Mouse (Mus musculus): ENCODE measurements at regions not wholly inside any gene's neighbourhood (a gene's known extent, or its start where the extent isn't known, plus 50 kb on each side); places are given as distances from the start of the nearest gene placed in this dataset.

DNA sequence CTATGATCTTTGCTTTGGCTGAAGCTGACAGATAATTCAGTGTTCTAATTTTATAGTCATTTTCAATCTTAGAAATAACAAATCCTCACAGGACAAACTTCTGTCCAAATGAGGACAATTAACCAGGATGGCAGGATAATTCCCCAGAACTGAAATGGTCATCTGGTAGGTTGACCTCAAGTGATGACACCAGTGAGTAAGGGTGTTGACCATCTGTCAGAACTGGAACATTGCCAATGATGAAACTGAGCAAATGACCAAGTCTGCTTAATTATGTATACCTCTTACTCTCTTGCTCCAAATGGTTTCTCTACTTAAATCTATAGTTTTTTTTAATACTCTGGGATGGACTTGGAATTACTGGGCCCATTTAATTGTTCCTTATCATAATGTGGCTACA is 1336.9 kb upstream of the Tenm3 start:
- no peak for DNase-seq (ENCODE audit: extremely low spot score in 1 of 2, low spot score in 1 of 2)

DNA sequence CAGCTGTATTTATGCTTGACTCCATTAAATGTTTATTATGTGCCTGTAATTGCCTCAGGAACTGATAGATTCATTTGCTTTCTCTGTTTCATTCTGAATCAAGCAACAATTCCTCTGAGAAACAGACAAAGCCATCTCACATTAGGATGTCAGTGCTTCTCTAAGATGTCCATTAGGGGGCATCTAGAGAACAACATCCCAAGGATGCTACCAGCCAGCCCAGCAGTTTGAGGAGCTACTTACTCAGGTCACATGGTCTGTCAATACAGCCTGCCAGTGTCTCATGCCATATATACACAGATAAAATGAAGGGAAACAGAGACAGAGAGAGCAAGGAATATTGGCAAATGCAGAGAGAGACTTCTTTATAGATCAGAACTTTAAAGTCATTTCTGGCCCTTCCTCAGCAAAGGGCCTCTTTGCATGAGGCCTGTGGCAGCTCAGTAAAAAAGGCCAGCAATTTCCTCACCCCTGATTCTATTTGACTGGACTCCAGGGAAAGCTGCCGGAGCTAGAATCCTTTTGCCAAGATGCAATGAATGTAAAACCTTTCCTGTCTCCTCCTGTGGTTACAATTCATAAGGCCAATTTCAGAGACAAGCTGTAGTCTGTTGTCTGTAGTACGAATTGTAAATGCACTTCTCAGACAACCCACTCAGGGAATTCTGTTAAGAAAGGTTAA is 1321.2 kb upstream of the Tenm3 start:
- no peak for DNase-seq (ENCODE audit: extremely low spot score in 1 of 2, low spot score in 1 of 2)

GRCm38 (mm10) chr8:50161076-50161475 is 1317.3 kb upstream of the Tenm3 start:
- DNase-seq (ENCODE audit: extremely low spot score in 1 of 2, low spot score in 1 of 2), result no peak

- DNase-seq (ENCODE audit: extremely low spot score in 1 of 2, low spot score in 1 of 2), result no peak
Measured at GRCm38 (mm10) chr8:50160326-50160725, 1316.6 kb upstream of the Tenm3 start.

DNA sequence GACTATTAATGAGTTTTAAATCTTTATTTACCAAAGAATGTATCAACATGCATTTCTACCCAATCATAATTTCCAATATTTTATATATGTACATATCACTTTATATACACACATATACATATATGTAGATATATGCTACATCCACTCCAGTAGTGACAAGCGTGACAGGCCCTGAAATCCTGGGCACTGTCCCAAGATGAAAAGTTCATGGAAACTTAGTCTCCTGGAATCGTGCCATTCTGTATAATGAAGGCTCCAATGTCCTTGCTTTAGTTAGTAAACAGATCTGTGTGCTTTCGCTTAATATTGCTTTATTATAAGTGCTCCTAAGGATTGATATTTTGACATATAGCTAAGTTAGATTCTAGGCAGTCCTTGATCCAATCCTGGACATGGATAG is 1296.1 kb upstream of the Tenm3 start:
- no peak for DNase-seq (ENCODE audit: extremely low spot score in 1 of 2, low spot score in 1 of 2)

DNA sequence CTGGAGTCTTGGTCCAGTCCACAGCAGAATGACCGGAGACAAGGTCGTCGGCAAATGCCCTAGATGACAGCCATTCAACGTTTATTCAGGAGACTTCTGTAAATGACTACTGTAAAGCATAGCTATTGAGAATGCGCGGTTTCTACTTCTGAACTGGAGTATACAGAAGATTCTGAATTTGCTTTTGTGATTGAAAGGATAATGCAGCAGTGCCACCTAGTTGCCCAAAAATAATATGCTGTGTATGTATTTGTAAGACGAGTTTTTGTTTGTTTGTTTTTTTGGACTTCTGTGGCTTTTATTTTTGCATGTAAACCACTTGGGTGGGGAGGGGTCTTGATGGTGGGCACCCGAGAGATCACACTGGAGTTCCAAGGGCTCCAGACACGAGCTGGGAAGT is 1276.3 kb upstream of the Tenm3 start:
- peak; percentile 8 to 30 for DNase-seq (ENCODE audit: extremely low spot score in 1 of 2, low spot score in 1 of 2)

GRCm38 (mm10) chr8:50082378-50082777 is 1238.6 kb upstream of the Tenm3 start:
- DNase-seq (ENCODE audit: extremely low spot score in 1 of 2, low spot score in 1 of 2), result no peak

DNA sequence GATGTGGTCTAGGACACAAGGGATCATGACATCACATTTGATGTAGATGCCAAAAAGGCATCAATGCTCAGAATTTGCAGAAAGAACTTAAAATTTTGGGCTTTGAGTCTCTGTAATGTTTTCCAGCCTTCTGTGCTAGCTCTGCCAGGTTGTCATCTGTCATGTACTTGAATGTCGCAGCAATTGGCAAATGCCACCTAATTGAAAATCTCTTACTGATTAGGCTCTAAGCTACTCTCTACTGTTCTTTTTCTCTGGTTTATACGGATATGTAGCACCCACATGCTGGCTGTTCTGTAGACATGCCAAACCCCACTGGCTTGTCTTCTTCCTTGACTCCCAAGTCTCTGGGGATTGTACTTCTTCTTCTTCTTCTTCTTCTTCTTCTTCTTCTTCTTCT is 1193.3 kb upstream of the Tenm3 start:
- DNase-seq (ENCODE audit: extremely low spot score in 1 of 2, low spot score in 1 of 2), result no peak

DNA sequence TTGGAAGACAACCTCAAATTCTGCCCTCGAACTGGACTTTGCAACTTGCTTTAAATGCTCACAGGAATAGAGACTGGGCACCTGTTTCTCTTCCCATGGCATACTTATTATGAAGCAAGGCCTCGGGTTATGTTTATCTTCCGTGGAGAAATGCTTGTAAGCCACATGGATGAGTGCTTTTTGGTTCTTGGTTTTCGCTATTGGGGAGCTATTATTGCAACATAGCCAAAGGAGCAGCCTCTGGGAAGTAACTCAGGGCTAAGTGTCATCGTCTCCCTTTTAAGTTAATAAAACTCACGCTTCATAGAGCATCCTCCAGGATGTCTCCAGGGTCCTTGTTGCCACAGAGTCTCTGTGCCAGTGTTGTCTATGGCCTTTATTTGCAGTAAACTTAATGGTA is 1183.8 kb upstream of the Tenm3 start:
- no peak for DNase-seq (ENCODE audit: extremely low spot score in 1 of 2, low spot score in 1 of 2)

- no peak for DNase-seq (ENCODE audit: extremely low spot score in 1 of 2, low spot score in 1 of 2)
Measured at GRCm38 (mm10) chr8:50007546-50007945, 1163.8 kb upstream of the Tenm3 start.

- DNase-seq (ENCODE audit: extremely low spot score in 1 of 2, low spot score in 1 of 2), result no peak
Measured at GRCm38 (mm10) chr8:50004254-50004653, 1160.5 kb upstream of the Tenm3 start.

GRCm38 (mm10) chr8:50003641-50004040 is 1159.9 kb upstream of the Tenm3 start:
- DNase-seq (ENCODE audit: extremely low spot score in 1 of 2, low spot score in 1 of 2), result no peak

GRCm38 (mm10) chr8:49998281-49999037 is 1154.7 kb upstream of the Tenm3 start:
- DNase-seq (ENCODE audit: extremely low spot score in 1 of 2, low spot score in 1 of 2), result no peak

All from layer of hippocampus, postnatal 25 days (tissue).